Mouse (Mus musculus): ENCODE results near the gene Atg16l1. TPM values are rescaled to one million over a fixed set of nuclear protein-coding genes. Genes with fewer than 3 reads are reported as not detected.

Atg16l1 gene
- polyA plus RNA-seq (2014; fragmentation: Illumina TruSeq; extraction: RNeasy Lipid Tissue Mini Kit (QIAGEN cat#74804); ENCODE audit: low read depth, low replicate concordance), result 28.1 TPM

GRCm38 (mm10) chr1:87755641-87756470, at the start of gene Atg16l1:
Gene Atg16l1, plus strand, starts transcription at chr1:87755870.

GRCm38 (mm10) chr1:87803576-87803975, 47.9 kb downstream of the Atg16l1 start, which contains the start of gene Sag:
Gene Sag, plus strand, starts transcription at chr1:87803680.

Other genes with a start within 250 kb of the Atg16l1 start
- 4.4 TPM for gene Neu2, start 246.0 kb upstream of the Atg16l1 start, polyA plus RNA-seq (2014; fragmentation: Illumina TruSeq; extraction: RNeasy Lipid Tissue Mini Kit (QIAGEN cat#74804); ENCODE audit: low read depth, low replicate concordance)
- gene Ngef, start 182.0 kb upstream of the Atg16l1 start, polyA plus RNA-seq (2014; fragmentation: Illumina TruSeq; extraction: RNeasy Lipid Tissue Mini Kit (QIAGEN cat#74804); ENCODE audit: low read depth, low replicate concordance), result 4.5 TPM
- 59.0 TPM for gene Inpp5d, start 135.6 kb upstream of the Atg16l1 start, polyA plus RNA-seq (2014; fragmentation: Illumina TruSeq; extraction: RNeasy Lipid Tissue Mini Kit (QIAGEN cat#74804); ENCODE audit: low read depth, low replicate concordance)
- gene Sag, start 47.8 kb downstream of the Atg16l1 start, polyA plus RNA-seq (2014; fragmentation: Illumina TruSeq; extraction: RNeasy Lipid Tissue Mini Kit (QIAGEN cat#74804); ENCODE audit: low read depth, low replicate concordance), result 3.1 TPM
- 46.5 TPM for gene Dgkd, start 97.4 kb downstream of the Atg16l1 start, polyA plus RNA-seq (2014; fragmentation: Illumina TruSeq; extraction: RNeasy Lipid Tissue Mini Kit (QIAGEN cat#74804); ENCODE audit: low read depth, low replicate concordance)

Measured in adipose tissue, adult 10 weeks (tissue).